Mouse (Mus musculus) lung, adult 2 months (tissue): ENCODE results near the gene Nrxn3.

Experiments used
- CTCF ChIP-seq: fragments of 200-500 bp; IDR thresholded peaks from 2 replicates; pipeline ENCODE4 v1.5.1; 2011; ENCODE audit warnings: mild to moderate bottlenecking, low read length, control low read depth; ENCODE audit not compliant: insufficient read depth
- POLR2A ChIP-seq: fragments of 200-500 bp; IDR thresholded peaks from 2 replicates; pipeline ENCODE4 v1.6.1; 2011; ENCODE audit warnings: low read depth, mild to moderate bottlenecking, control low read depth, low read length, borderline replicate concordance; ENCODE audit errors: extremely low read depth

GRCm38 (mm10) chr12:89260076-89260475, 537.4 kb downstream of the Nrxn3 start:
- TF ChIP-seq CTCF (no peak), POLR2A (no peak)
